Mouse (Mus musculus): ENCODE data around the gene Cep78. TPM values are rescaled to one million over a fixed set of nuclear protein-coding genes. Genes with fewer than 3 reads are reported as not detected.
"Not testable (repeated sequence)": the region's sequence is repeated elsewhere in the genome, so short reads cannot be mapped to it uniquely, and the experiment has no call there.

Gene Cep78
- polyA plus RNA-seq (2015; fragmentation: Nextera tagmentation; extraction: Ambion mirVana), result 12.5 and 13.2 TPM in 2 replicates

DNA sequence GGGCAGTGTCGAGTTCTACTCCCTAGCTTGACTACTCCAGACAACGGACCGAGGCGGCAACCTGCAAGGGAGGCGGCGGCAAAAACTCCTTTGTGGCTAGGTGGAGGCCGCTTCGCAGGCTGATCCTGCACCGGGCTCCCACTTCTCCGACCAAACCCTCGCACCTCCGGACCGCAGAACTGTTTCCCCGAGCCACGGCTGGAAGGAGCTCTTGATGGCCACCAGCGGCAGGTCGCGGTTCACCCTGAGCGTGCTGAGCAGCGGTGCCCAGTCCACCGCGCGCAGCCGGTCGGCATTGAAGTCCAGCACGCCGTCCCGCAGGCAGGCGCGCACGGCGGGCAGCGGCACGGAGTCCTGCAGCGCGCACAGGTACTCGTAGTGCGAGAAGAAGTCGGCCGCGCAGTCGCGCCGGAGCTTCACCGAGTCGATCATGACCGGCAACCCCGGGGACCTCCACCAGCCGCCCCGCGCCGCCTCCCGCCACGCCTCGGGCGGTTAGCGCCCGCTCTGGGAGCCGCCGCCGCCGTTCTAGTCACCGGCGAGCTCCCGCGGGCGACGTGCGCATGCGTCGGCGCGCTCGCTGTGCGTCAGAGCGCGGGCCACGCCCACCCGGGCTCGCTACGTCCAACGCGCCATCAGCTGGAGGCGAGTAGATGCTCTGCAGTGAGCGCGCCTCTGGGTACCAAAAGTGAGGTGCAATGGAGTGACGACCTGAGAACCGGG lies at the start of gene Cep78:
TSS of gene Cep78 (minus strand) at position 541 of the 723 bp plus-strand sequence.
- WGBS, result under 1% methylated on average over 86 of the region's 88 CpGs
- Histone ChIP-seq H3K27me3 (ENCODE audit: control insufficient read depth, insufficient read depth, low read length) (no peaks in the 10 kb centered on the region), H3K4me2 (ENCODE audit: low read depth, low read length) (peak within 1 kb of the TSS; percentile 98), H3K9me3 (replicated peaks; ENCODE audit: control insufficient read depth, low read length) (no peaks in the 10 kb centered on the region), H3K4me1 (ENCODE audit: control insufficient read depth, insufficient read depth, low read length) (peaks cover 4% of the 10 kb centered on the region), H3K9ac (ENCODE audit: low read length) (peak within 1 kb of the TSS; percentile 90), H3K4me3 (ENCODE audit: low read length) (peak within 1 kb of the TSS; percentile 76), H3K36me3 (ENCODE audit: control insufficient read depth, insufficient read depth) (no peaks in the 10 kb centered on the region), H3K27ac (ENCODE audit: low read length) (peak within 1 kb of the TSS; percentile 81)
- ATAC-seq (replicated peaks; ENCODE audit: extremely low read depth, insufficient read depth, low FRiP score), result peak; percentile 95

DNA sequence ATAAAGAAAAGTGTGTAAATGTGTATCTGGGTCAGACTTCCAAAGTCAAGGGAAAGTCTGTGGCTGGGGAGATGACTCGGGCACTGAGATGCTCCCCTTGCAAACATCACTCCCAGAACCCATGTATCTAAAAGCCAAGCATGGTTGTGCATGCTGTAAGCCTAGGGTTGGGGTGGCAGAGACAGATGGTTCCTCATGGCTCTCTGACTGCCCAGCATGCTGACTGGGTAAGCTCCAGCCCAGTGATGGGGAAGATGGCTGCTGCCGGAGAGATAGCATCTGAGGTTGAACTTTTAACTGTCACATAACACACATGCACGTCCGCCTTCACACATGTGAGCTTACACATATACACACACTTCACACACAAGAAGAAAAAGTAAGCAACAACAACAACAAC lies 46.5 kb upstream of the Cep78 start:
- Histone ChIP-seq H3K9me3 (replicated peaks; ENCODE audit: control insufficient read depth, low read length) (no peaks in the 10 kb centered on the region), H3K36me3 (ENCODE audit: control insufficient read depth, insufficient read depth) (no peaks in the 10 kb centered on the region), H3K4me2 (ENCODE audit: low read depth, low read length) (no peak overlapping the region), H3K4me3 (ENCODE audit: low read length) (no peak overlapping the region), H3K27me3 (ENCODE audit: control insufficient read depth, insufficient read depth, low read length) (no peaks in the 10 kb centered on the region), H3K9ac (ENCODE audit: low read length) (no peak overlapping the region), H3K4me1 (ENCODE audit: control insufficient read depth, insufficient read depth, low read length) (no peaks in the 10 kb centered on the region), H3K27ac (ENCODE audit: low read length) (no peak overlapping the region)
- no peak for ATAC-seq (replicated peaks; ENCODE audit: extremely low read depth, insufficient read depth, low FRiP score)
- WGBS, result 79% methylated on average over 4 of the region's 4 CpGs

DNA sequence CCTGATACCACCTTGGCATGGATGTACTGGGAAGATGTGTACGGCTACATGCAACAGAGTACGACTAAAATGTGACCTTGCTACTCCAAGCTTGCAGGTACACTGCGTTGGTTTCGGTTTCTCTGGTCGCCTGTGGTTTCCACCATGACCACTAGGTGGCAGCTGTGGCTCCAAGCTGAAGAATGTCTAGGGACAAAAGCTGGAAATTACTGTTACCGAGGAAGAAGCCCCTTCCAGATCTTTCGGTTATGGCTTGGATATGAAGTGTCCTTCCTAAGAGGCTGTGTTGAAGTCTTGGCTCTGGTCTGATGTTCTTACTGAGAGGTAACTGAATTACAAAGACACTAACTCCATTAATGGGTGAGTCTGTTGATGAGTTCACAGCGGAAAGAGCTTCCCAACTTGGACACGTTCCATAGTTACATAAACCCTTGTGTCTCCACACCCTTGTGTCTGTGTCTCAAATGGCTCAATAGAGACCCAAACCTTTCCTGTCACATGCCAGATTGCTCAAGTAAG lies 44.5 kb upstream of the Cep78 start:
- peak overlapping the region; percentile 55 for H3K4me3 ChIP-seq (ENCODE audit: low read length)
- 23% methylated on average over 7 of the region's 9 CpGs for WGBS
- ATAC-seq (replicated peaks; ENCODE audit: extremely low read depth, insufficient read depth, low FRiP score), result peak; percentile 58
- not testable (repeated sequence) for H3K27ac ChIP-seq (ENCODE audit: low read length); H3K9me3 ChIP-seq (replicated peaks; ENCODE audit: control insufficient read depth, low read length); H3K36me3 ChIP-seq (ENCODE audit: control insufficient read depth, insufficient read depth); H3K4me1 ChIP-seq (ENCODE audit: control insufficient read depth, insufficient read depth, low read length); H3K27me3 ChIP-seq (ENCODE audit: control insufficient read depth, insufficient read depth, low read length)
- peak overlapping the region; percentile 71 for H3K4me2 ChIP-seq (ENCODE audit: low read depth, low read length)
- H3K9ac ChIP-seq (ENCODE audit: low read length), result peak overlapping the region; percentile 70

DNA sequence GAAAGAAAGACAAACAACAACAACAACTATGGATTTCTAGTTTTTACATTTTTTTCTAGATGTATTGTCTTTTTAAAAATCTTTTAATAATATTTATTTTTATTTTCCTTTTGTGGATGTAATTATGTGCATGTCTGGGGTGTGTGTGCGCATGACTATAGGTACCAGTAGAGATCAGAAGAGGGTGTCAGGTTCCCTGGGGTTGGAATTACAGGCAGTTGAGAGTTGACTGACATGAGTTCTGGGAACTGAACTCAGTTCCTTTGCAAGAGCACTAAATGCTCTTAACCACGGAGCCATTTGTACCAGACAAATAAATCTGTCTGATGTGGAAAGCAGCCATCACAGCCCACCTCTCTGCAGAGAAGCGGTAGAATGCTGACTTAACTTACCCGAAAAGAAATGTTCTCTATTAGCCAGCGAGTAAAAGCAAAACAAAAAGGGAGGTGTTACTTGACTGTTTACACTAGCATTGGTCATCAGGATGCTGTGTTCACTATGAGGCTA lies 44.0 kb upstream of the Cep78 start:
- 49% methylated on average over 5 of the region's 5 CpGs for WGBS
- H3K27ac ChIP-seq (ENCODE audit: low read length), result no peak overlapping the region
- ATAC-seq (replicated peaks; ENCODE audit: extremely low read depth, insufficient read depth, low FRiP score), result 0 out of 2 replicates have a peak, but pooled peaks have one; percentile 28

DNA sequence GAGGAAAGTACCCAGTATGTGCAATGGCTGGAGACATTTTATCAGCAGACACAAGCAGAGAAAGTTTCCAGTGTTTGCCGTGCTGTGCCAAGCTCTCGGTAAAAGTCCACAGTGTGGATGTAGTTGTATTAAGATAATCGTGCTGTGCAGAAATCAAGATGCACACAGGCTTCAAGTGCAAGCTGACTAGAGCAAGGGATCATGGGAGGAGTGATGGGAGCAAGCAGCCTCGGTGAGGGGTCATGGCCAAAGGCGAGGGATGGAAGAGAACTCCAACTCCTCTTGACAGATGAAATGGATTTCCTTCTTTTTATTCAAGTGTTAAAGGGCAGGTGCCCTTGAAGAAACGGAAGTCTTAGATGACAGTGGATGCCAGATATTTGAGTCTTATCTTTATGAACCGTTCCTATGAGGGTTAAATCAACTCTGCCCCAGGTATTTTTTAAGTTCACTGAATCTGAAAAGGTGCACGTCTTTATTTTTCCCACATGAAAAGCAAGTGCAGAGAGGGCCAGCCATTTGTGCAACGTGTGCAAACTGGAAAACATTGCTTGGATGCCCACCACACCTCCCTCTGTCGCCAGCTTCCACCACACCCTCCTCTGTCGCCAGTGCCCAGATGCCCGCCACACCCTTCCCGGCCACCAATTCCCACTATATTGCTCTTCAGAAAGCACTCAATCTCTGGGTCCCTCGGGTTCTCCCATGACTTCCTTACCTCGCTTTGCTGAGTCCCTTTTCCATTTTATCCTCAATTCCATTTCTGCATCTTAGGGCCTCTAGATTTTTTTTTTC lies 43.3 kb upstream of the Cep78 start:
- H3K4me1 ChIP-seq (ENCODE audit: control insufficient read depth, insufficient read depth, low read length), result no peaks in the 10 kb centered on the region
- no peaks in the 10 kb centered on the region for H3K9me3 ChIP-seq (replicated peaks; ENCODE audit: control insufficient read depth, low read length)
- no peak for ATAC-seq (replicated peaks; ENCODE audit: extremely low read depth, insufficient read depth, low FRiP score)
- no peak overlapping the region for H3K4me3 ChIP-seq (ENCODE audit: low read length)
- no peak overlapping the region for H3K9ac ChIP-seq (ENCODE audit: low read length)
- no peak overlapping the region for H3K27ac ChIP-seq (ENCODE audit: low read length)
- no peaks in the 10 kb centered on the region for H3K27me3 ChIP-seq (ENCODE audit: control insufficient read depth, insufficient read depth, low read length)
- H3K36me3 ChIP-seq (ENCODE audit: control insufficient read depth, insufficient read depth), result no peaks in the 10 kb centered on the region
- 74% methylated on average over 15 of the region's 15 CpGs for WGBS
- H3K4me2 ChIP-seq (ENCODE audit: low read depth, low read length), result no peak overlapping the region

More for the DNA sequence above, 44.0 kb upstream of the Cep78 start:
- Histone ChIP-seq H3K4me3 (ENCODE audit: low read length) (peak overlapping the region; percentile 55), H3K9ac (ENCODE audit: low read length) (peak overlapping the region; percentile 70), H3K36me3 (ENCODE audit: control insufficient read depth, insufficient read depth) (no peaks in the 10 kb centered on the region), H3K27me3 (ENCODE audit: control insufficient read depth, insufficient read depth, low read length) (no peaks in the 10 kb centered on the region), H3K4me1 (ENCODE audit: control insufficient read depth, insufficient read depth, low read length) (no peaks in the 10 kb centered on the region), H3K9me3 (replicated peaks; ENCODE audit: control insufficient read depth, low read length) (no peaks in the 10 kb centered on the region), H3K4me2 (ENCODE audit: low read depth, low read length) (peak overlapping the region; percentile 71)

DNA sequence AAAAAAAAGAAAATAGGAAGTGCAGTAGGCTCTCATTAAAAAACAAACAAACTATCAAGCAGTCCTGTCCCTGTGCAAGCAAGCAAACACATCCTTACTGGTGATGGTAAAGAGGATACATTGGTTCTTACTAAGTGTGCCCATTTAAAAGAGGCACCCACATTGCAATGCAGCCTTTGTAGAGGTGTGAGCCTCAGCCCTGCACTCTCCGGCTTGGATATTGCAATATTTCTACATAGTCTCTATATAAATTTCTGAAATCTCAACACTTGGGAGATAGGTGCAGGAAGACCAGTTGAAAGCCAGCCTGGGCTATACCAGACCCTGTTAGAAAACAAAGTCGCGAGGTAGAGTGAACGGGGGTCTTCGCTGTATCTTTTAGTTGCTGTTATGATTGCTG lies 41.5 kb upstream of the Cep78 start:
- ATAC-seq (replicated peaks; ENCODE audit: extremely low read depth, insufficient read depth, low FRiP score), result no peak
- WGBS, result 91% methylated on average over 5 of the region's 5 CpGs

DNA sequence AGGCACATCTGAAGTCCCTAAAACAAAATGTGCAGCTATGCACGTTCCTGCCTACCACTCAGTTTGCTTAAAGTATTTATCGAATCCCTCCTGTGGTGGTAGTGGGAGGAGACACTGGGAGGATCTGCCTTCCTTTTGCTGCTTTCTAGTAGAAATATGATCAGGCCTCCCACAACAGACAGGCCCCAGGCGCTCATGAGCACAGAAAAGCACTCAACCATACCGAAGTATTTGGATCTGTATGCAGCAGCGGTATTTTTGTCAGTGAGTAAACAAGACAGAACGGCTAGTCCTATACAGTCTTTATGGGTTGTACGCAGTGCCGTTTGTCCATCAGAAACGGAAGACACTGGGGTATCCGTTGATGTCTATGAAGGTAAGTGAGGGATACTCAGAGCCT lies 37.4 kb upstream of the Cep78 start:
- H3K27me3 ChIP-seq (ENCODE audit: control insufficient read depth, insufficient read depth, low read length), result no peaks in the 10 kb centered on the region
- H3K36me3 ChIP-seq (ENCODE audit: control insufficient read depth, insufficient read depth), result no peaks in the 10 kb centered on the region
- 63% methylated on average over 10 of the region's 10 CpGs for WGBS
- no peak overlapping the region for H3K4me3 ChIP-seq (ENCODE audit: low read length)
- no peaks in the 10 kb centered on the region for H3K4me1 ChIP-seq (ENCODE audit: control insufficient read depth, insufficient read depth, low read length)
- H3K9me3 ChIP-seq (replicated peaks; ENCODE audit: control insufficient read depth, low read length), result no peaks in the 10 kb centered on the region
- H3K4me2 ChIP-seq (ENCODE audit: low read depth, low read length), result no peak overlapping the region
- H3K9ac ChIP-seq (ENCODE audit: low read length), result no peak overlapping the region
- no peak overlapping the region for H3K27ac ChIP-seq (ENCODE audit: low read length)
- no peak for ATAC-seq (replicated peaks; ENCODE audit: extremely low read depth, insufficient read depth, low FRiP score)

More for the DNA sequence above, 41.5 kb upstream of the Cep78 start:
- H3K27ac ChIP-seq (ENCODE audit: low read length), result no peak overlapping the region
- H3K9ac ChIP-seq (ENCODE audit: low read length), result no peak overlapping the region
- no peak overlapping the region for H3K4me3 ChIP-seq (ENCODE audit: low read length)
- H3K36me3 ChIP-seq (ENCODE audit: control insufficient read depth, insufficient read depth), result no peaks in the 10 kb centered on the region
- no peaks in the 10 kb centered on the region for H3K9me3 ChIP-seq (replicated peaks; ENCODE audit: control insufficient read depth, low read length)
- no peaks in the 10 kb centered on the region for H3K4me1 ChIP-seq (ENCODE audit: control insufficient read depth, insufficient read depth, low read length)
- H3K27me3 ChIP-seq (ENCODE audit: control insufficient read depth, insufficient read depth, low read length), result no peaks in the 10 kb centered on the region
- no peak overlapping the region for H3K4me2 ChIP-seq (ENCODE audit: low read depth, low read length)

DNA sequence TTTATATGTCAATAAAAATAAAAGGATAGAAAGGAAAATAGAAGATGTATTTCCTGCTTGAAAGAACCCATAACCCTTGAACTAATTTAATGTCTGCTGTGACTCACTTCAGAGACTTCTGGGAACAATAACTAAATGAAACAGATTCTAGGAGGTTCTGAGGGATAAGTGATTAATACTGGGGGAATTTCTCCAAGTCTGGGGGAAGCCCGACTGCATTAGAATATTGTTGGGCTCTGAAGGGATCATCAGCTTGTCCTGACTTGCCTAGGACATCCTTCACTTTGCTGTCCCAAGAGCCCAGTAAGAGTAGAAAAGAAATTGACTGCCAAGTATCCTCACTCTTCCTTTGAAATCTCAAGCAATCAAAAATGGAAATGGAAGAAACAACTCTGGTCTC lies 31.4 kb upstream of the Cep78 start:
- Histone ChIP-seq H3K9me3 (replicated peaks; ENCODE audit: control insufficient read depth, low read length) (no peaks in the 10 kb centered on the region), H3K27me3 (ENCODE audit: control insufficient read depth, insufficient read depth, low read length) (no peaks in the 10 kb centered on the region), H3K9ac (ENCODE audit: low read length) (no peak overlapping the region), H3K4me3 (ENCODE audit: low read length) (no peak overlapping the region), H3K4me2 (ENCODE audit: low read depth, low read length) (no peak overlapping the region), H3K36me3 (ENCODE audit: control insufficient read depth, insufficient read depth) (no peaks in the 10 kb centered on the region), H3K27ac (ENCODE audit: low read length) (no peak overlapping the region), H3K4me1 (ENCODE audit: control insufficient read depth, insufficient read depth, low read length) (no peaks in the 10 kb centered on the region)
- no peak for ATAC-seq (replicated peaks; ENCODE audit: extremely low read depth, insufficient read depth, low FRiP score)
- 50% methylated on average over 1 of the region's 1 CpGs for WGBS
